Mouse (Mus musculus) ovary, postnatal 36 days (tissue): ENCODE measurements at regions not wholly inside any gene's neighbourhood (a gene's known extent, or its start where the extent isn't known, plus 50 kb on each side); places are given as distances from the start of the nearest gene placed in this dataset.
A peak's percentile ranks its signal among the peaks of the same experiment; 100 is the strongest.

Experiments used
- DNase-seq: peaks from one replicate; pipeline ENCODE4 v3.0.0; 2022; ENCODE audit warnings: low spot score, mixed read lengths

GRCm38 (mm10) chr4:107736866-107737265 lies 52.8 kb upstream of the Dmrtb1 start:
- DNase-seq: no peak

- peak; percentile 84 for DNase-seq
These were observed 53.9 kb upstream of the Dmrtb1 start for GRCm38 (mm10) chr4:107737907-107738306.

GRCm38 (mm10) chr4:107738776-107739175 lies 54.7 kb upstream of the Dmrtb1 start:
- DNase-seq: no peak

GRCm38 (mm10) chr4:107739789-107740405 lies 55.9 kb upstream of the Dmrtb1 start:
- DNase-seq: no peak

- DNase-seq: no peak
These were observed 58.4 kb upstream of the Lrp8 start for GRCm38 (mm10) chr4:107743646-107744045.

GRCm38 (mm10) chr4:107746366-107746765 lies 55.7 kb upstream of the Lrp8 start:
- no peak for DNase-seq

- DNase-seq: no peak
These were observed 55.1 kb upstream of the Lrp8 start for GRCm38 (mm10) chr4:107746923-107747431.

GRCm38 (mm10) chr4:107747454-107747853 lies 54.6 kb upstream of the Lrp8 start:
- no peak for DNase-seq

GRCm38 (mm10) chr4:107747907-107748628 lies 54.0 kb upstream of the Lrp8 start:
- no peak for DNase-seq

- DNase-seq: no peak
These were observed 53.0 kb upstream of the Lrp8 start for GRCm38 (mm10) chr4:107749045-107749444.

GRCm38 (mm10) chr4:107750017-107750416 lies 52.0 kb upstream of the Lrp8 start:
- no peak for DNase-seq
